Mouse (Mus musculus) neural tube, embryonic 14.5 days (tissue): ENCODE data around the gene Ctnnbip1. TPM values are rescaled to one million over a fixed set of nuclear protein-coding genes. Genes with fewer than 3 reads are reported as not detected.

ENCODE experiments used
- ATAC-seq: fragments of 200-750 bp; cut with Nextera tagmentation; 2 replicates; pipeline ENCODE4 v1.8.0; 2017; ENCODE audit warnings: low read depth, mild to moderate bottlenecking, moderate TSS enrichment, moderate library complexity
- H3K27ac ChIP-seq: fragments of 300-500 bp; sonication (generic); 2 replicates; pipeline ENCODE4 v1.5.1; 2014; ENCODE audit warnings: low read depth, mild to moderate bottlenecking, control low read depth, low read length, moderate library complexity, mixed read lengths
- H3K27me3 ChIP-seq: fragments of 300-500 bp; sonication (generic); 2 replicates; pipeline ENCODE4 v1.6.1; 2014; ENCODE audit warnings: low read length; ENCODE audit not compliant: control insufficient read depth, insufficient read depth
- H3K36me3 ChIP-seq: fragments of 300-500 bp; sonication (generic); 2 replicates; pipeline ENCODE4 v1.6.1; 2014; ENCODE audit warnings: low read length, mixed read lengths; ENCODE audit not compliant: control insufficient read depth, insufficient read depth
- H3K4me1 ChIP-seq: fragments of 300-500 bp; sonication (generic); 2 replicates; pipeline ENCODE4 v1.6.1; 2014; ENCODE audit warnings: low read length; ENCODE audit not compliant: control insufficient read depth, insufficient read depth
- H3K4me2 ChIP-seq: fragments of 300-500 bp; sonication (generic); 2 replicates; pipeline ENCODE4 v1.6.1; 2014; ENCODE audit warnings: mild to moderate bottlenecking, low read depth, low read length, control low read depth
- H3K4me3 ChIP-seq: fragments of 300-500 bp; sonication (generic); 2 replicates; pipeline ENCODE4 v1.5.1; 2014; ENCODE audit warnings: low read depth, low read length, control low read depth, mixed read lengths
- H3K9ac ChIP-seq: fragments of 300-500 bp; sonication (generic); replicated peaks from 2 replicates; pipeline ENCODE4 v1.6.1; 2014; ENCODE audit warnings: low read depth, mild to moderate bottlenecking, control low read depth, low read length, mixed read lengths
- H3K9me3 ChIP-seq: fragments of 300-500 bp; sonication (generic); 2 replicates; pipeline ENCODE4 v1.6.1; 2016; ENCODE audit warnings: low read length; ENCODE audit not compliant: control insufficient read depth
- WGBS: fragments of 180-500 bp; shearing (Covaris S2); extraction: QIAGEN DNeasy Blood & Tissue Kit; methylation state at CpG from one replicate; pipeline ENCODE4 v1.1.7; 2014; 5-methylcytosine and 5-hydroxymethylcytosine counted together
- polyA plus RNA-seq: library from polyadenylated mRNA; unstranded; fragments of >200 nt; fragmentation: Nextera tagmentation; extraction: Ambion mirVana; gene quantifications from 2 replicates; pipeline ENCODE4 v1.2.1, GENCODE M21; 2014

Gene Ctnnbip1
- polyA plus RNA-seq, 1 experiment from 2014 or later, result 98.0 TPM

DNA sequence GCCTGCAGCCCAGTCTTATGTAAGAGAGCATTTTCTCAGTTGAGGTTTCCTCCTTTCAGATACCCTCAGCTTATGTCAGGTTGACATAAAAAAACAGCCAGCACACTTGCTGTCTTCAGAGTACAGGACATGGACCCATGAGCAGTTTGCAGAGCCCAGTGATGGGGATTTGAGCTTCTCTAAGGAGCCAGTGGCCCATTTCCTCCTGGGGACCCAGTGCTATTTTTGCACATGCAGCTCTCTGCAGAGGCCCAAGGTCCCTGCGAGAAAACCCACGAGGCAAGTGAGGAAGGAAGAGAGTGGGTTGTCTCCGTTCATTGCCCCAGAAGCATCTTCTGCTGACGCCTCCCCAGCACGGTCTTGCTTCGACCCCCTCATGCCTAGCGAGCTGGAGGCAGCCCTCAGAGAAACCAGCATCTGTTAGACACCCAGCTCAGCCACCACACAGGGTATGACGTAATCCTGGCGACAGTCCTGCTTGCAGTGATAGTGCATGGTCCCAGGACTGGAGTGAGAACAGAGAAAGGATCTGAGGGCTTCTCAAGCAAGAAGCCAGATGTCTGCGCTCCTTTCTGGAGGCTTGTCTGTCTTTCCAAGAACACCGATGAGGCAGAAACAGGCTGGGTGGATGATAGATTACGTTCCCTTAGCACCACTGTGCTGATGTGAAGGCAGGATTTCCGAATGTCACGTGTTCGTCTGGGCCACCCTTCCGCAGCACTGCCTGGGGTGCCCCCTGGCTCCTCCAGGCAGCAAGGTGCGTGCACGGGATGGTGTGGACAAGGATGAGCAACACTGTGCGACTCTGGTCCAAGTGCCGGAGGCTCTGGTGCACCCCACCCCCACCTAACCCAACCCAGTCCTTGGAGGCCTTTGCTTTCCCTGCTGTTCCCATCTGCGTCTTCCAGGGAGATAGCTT, 44.2 kb downstream of the Ctnnbip1 start:
- 31% methylated on average over 21 of the region's 21 CpGs for WGBS

DNA sequence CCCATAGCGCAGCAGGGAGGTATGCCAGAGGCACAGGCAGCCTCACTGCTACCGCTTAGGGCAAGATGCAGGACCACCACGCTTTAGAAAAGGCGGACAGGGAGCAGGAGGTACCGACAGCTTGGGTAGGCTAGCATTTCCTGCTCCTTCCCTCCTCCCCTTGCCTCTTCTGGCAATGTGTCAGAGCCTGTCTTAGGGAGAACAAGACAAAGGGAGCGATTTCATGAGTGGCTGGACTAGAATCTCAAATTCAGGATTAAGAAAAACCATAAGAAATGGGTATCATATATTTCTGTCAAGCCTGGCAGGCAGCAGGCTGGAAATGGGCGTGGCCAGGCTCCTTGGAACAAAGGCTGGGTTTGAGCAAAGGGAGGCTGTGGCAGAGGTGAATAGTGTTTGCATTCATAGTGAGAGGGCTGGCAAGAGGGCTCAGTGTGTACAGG, 44.9 kb downstream of the Ctnnbip1 start:
- Histone ChIP-seq H3K27me3 (no peaks in the 10 kb centered on the region), H3K27ac (peak overlapping the region; percentile 80), H3K36me3 (0 out of 2 replicates have a peak, but pooled peaks cover 9% of the 10 kb centered on the region), H3K9me3 (no peaks in the 10 kb centered on the region), H3K4me1 (peaks cover 27% of the 10 kb centered on the region), H3K9ac (peak overlapping the region; percentile 0; the same call in 1 of the 2 replicates), H3K4me2 (peak overlapping the region; percentile 1; the same call in 1 of the 2 replicates), H3K4me3 (no peak overlapping the region)
- ATAC-seq, result peak; percentile 34; the same call in 1 of the 2 replicates
- 10% methylated on average over 7 of the region's 7 CpGs for WGBS

More for the DNA sequence above, 44.2 kb downstream of the Ctnnbip1 start:
- H3K4me3 ChIP-seq, result no peak overlapping the region
- no peaks in the 10 kb centered on the region for H3K9me3 ChIP-seq
- peak overlapping the region; percentile 0; the same call in 1 of the 2 replicates for H3K9ac ChIP-seq
- ATAC-seq, result peak; percentile 61; the same call in 1 of the 2 replicates
- H3K36me3 ChIP-seq, result 0 out of 2 replicates have a peak, but pooled peaks cover 9% of the 10 kb centered on the region
- H3K27me3 ChIP-seq, result no peaks in the 10 kb centered on the region
- peak overlapping the region; percentile 1; the same call in 1 of the 2 replicates for H3K4me2 ChIP-seq
- peaks cover 27% of the 10 kb centered on the region for H3K4me1 ChIP-seq
- H3K27ac ChIP-seq, result peak overlapping the region; percentile 80

DNA sequence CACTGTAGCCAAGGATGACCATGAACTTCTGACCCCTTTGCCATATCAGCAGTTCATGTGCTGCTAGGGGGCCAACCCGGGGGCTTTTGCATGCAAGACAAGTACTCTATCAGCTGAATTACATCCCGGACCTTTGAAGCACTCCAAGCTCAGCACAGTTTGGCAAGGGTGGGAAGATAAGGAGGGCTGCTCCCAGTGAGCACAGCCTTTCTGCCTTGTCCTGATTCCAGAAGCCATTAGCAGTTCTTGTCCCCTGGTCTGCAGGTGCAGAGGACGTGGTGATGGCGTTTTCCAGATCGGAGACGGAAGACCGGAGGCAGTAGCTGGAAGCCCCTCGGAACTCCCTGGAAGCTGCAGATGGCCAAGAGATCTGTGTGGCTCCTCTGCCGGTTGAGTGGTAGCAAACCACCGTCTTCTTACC, 45.9 kb downstream of the Ctnnbip1 start:
- ATAC-seq, result no peak
- H3K27ac ChIP-seq, result peak overlapping the region; percentile 77; the same call in 1 of the 2 replicates
- no peak overlapping the region for H3K9ac ChIP-seq
- no peaks in the 10 kb centered on the region for H3K27me3 ChIP-seq
- no peak overlapping the region for H3K4me3 ChIP-seq
- H3K4me1 ChIP-seq, result peaks cover 27% of the 10 kb centered on the region
- WGBS, result 81% methylated on average over 10 of the region's 10 CpGs
- H3K36me3 ChIP-seq, result 0 out of 2 replicates have a peak, but pooled peaks cover 9% of the 10 kb centered on the region
- no peaks in the 10 kb centered on the region for H3K9me3 ChIP-seq
- peak overlapping the region; percentile 29; the same call in 1 of the 2 replicates for H3K4me2 ChIP-seq

DNA sequence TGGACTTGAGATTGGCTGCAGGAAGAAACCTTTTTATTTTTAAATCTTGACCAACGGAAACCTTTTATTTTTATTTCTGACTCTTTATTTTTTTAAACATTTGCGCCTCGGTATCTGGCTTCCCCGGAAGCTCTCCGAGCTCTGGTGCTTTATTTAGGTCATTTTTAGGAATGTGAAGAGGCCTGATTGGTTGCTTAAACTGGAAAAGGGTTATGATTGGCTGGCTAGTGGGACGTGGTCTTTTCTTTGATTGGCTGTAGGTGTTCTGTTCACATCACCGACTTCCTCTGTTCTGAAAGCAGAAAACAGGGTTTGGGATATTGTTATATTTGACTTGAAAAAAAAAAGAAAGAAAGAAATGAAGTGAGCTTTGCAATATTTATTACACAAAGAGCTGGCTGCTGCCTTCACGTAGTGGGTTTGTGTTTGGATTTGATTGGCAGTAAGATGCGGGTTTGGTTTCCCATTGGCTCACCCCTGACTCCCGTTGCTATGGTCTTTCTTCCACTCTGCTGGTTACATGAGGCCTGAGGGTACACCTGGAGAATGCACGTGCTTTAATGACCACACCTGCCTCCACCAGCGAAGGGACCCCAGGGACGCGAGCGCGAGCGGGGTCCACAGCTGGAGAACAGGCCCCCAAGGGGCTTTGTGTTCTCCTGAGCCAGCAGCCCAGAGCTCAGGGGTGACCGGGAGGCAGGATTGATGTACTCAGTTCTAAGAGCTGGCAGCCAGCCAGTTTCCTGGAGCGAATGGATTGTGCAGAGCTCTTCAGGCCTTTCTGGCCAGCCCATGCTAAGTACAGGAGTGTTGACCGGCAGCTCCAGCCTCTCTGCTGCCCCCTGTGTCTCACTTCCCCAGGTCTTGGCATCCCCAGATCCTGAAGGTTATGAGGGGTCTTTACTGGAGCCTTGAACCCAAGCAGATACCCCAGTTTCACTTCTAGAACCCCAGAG, 46.7 kb downstream of the Ctnnbip1 start:
- H3K36me3 ChIP-seq, result 0 out of 2 replicates have a peak, but pooled peaks cover 9% of the 10 kb centered on the region
- 26% methylated on average over 20 of the region's 20 CpGs for WGBS
- no peak overlapping the region; the same call in 1 of the 2 replicates for H3K9ac ChIP-seq
- peak overlapping the region; percentile 29 for H3K4me2 ChIP-seq
- H3K9me3 ChIP-seq, result no peaks in the 10 kb centered on the region
- H3K4me3 ChIP-seq, result no peak overlapping the region
- ATAC-seq, result peak; percentile 54
- no peaks in the 10 kb centered on the region for H3K27me3 ChIP-seq
- peak overlapping the region; percentile 77 for H3K27ac ChIP-seq
- peaks cover 27% of the 10 kb centered on the region for H3K4me1 ChIP-seq

DNA sequence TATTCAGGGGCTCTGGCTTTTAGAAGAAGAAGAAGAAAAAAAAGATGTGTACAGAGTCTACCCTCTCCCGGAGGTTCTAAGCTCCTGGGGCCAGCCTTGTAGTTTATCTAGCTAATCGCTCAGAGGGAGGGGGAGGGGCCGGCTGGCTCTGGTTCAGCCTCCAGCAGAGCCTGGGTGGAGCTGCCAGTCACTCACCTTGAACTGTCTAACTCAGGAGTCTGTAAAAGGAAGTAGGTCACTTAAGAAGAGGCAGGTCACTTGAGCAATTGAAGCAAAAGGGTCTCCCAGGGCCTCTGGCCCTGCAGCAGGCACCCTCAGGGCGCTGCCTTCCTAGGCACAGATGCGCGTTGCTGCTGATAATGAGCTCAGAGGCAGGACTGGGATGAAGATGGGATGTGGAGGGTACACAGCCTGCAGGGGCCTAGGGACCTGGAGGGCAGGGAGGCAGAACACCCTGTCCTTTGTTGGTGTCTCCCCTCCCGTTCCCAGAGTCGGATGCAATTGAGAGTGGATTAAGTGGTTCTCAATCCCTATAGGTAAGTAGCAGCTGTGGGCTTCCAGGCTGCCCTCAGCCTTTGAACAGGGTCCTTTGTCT, 49.5 kb downstream of the Ctnnbip1 start:
- WGBS, result 23% methylated on average over 8 of the region's 8 CpGs
- H3K9ac ChIP-seq, result no peak overlapping the region
- no peak for ATAC-seq

DNA sequence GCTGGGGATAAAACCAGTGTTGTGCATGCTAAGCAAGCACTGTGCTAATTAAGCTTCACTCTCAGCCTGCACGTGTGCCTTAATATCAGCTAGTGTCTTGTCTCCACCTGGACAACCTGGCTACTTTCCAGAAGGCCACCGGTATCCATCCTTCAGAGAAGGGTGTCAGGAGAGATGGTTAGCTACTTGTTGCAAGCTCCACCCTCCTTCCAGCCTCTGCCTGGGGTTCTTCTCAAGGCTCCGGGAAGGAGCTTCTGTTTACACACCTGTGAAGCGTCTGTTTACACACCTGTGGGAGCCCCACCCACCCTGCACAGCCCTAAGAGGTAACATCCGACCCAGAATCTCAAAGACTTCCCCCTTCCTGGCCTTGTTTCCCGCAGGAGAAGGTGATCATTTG, 50.6 kb downstream of the Ctnnbip1 start:
- Histone ChIP-seq H3K9ac (no peak overlapping the region), H3K9me3 (no peaks in the 10 kb centered on the region), H3K4me3 (no peak overlapping the region), H3K4me1 (peaks cover 9% of the 10 kb centered on the region; the same call in 1 of the 2 replicates), H3K27ac (no peak overlapping the region), H3K27me3 (no peaks in the 10 kb centered on the region), H3K4me2 (no peak overlapping the region), H3K36me3 (0 out of 2 replicates have a peak, but pooled peaks cover 5% of the 10 kb centered on the region)
- ATAC-seq, result no peak
- 61% methylated on average over 6 of the region's 6 CpGs for WGBS

More for the DNA sequence above, 49.5 kb downstream of the Ctnnbip1 start:
- H3K36me3 ChIP-seq, result 0 out of 2 replicates have a peak, but pooled peaks cover 5% of the 10 kb centered on the region
- H3K27me3 ChIP-seq, result no peaks in the 10 kb centered on the region
- no peak overlapping the region for H3K4me3 ChIP-seq
- peaks cover 19% of the 10 kb centered on the region for H3K4me1 ChIP-seq
- 0 out of 2 replicates have a peak overlapping the region, but pooled peaks have one; percentile 28 for H3K27ac ChIP-seq
- no peaks in the 10 kb centered on the region for H3K9me3 ChIP-seq
- H3K4me2 ChIP-seq, result no peak overlapping the region

DNA sequence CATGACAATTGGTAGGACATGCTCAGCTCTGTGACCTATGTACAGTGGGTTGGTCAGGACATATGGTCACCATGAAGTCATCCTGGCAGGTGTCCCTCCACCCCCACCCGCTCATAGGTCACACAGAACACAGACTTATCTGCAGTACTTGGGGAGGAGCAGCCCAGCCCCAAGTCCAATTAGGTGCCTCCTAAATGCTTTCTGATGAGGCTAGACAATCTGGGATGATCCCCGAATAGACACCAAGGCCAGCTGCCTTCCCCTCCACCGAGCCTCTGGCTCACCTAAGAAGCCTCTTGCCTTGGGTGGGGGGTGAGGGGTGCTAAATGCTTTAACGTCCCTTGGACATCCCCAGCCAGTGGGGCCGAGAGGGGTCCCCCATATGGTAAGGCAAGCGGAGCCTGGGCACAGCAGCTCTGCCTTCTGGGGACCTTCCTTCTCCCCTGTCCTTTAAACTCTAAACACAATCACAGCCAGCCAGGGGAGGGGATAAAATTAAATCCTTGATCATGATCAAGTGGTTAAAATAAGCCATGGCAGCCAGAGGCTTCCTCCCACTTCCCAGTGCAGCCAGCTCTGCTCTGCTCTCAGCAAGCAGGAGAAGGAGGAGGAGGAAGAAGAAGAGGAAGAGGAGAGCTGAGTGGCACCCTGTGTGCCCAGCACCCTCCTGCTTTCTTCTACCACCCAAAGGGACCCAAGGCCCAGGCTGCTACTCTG, 51.9 kb downstream of the Ctnnbip1 start:
- Histone ChIP-seq H3K9ac (no peak overlapping the region), H3K4me1 (no peaks in the 10 kb centered on the region; the same call in 1 of the 2 replicates), H3K9me3 (no peaks in the 10 kb centered on the region), H3K4me2 (no peak overlapping the region), H3K27me3 (no peaks in the 10 kb centered on the region), H3K4me3 (no peak overlapping the region), H3K27ac (no peak overlapping the region), H3K36me3 (0 out of 2 replicates have a peak, but pooled peaks cover 5% of the 10 kb centered on the region)
- 89% methylated on average over 6 of the region's 6 CpGs for WGBS
- ATAC-seq, result no peak
